Mouse (Mus musculus) embryonic facial prominence, embryonic 15.5 days (tissue): Measurements from ENCODE around the gene Prss47. TPM values are rescaled to one million over a fixed set of nuclear protein-coding genes. Genes with fewer than 3 reads are reported as not detected.

Experiments
- polyA plus RNA-seq: library from polyadenylated mRNA; unstranded; fragments of >200 nt; fragmentation: Nextera tagmentation; extraction: Ambion mirVana; gene quantifications from 2 replicates; pipeline ENCODE4 v1.2.1, GENCODE M21; 2015

Prss47 gene
- polyA plus RNA-seq, 1 experiment from 2014 or later = not detected

Other genes with a start within 250 kb of the Prss47 start
- 0.15 and 0.20 TPM in 2 replicates for gene Cntnap3, start 148.8 kb downstream of the Prss47 start, polyA plus RNA-seq
- gene Spata31, start 135.4 kb downstream of the Prss47 start, polyA plus RNA-seq = not detected in 2 replicates
- gene Spata31d1c, start 19.7 kb downstream of the Prss47 start, polyA plus RNA-seq = not detected in 2 replicates
- 62.2 and 65.5 TPM in 2 replicates for gene Mfsd14b, start 60.2 kb upstream of the Prss47 start, polyA plus RNA-seq
- gene Olfr465-ps1, start 85.3 kb upstream of the Prss47 start, polyA plus RNA-seq = not detected in 2 replicates
- not detected in 2 replicates for gene Olfr466, start 97.5 kb upstream of the Prss47 start, polyA plus RNA-seq
- not detected in 2 replicates for gene Nlrp4f, start 153.2 kb upstream of the Prss47 start, polyA plus RNA-seq
- not detected in 2 replicates for gene Gm10775, start 206.8 kb upstream of the Prss47 start, polyA plus RNA-seq
- 11.8 and 12.7 TPM in 2 replicates for gene Zfp369, start 226.1 kb upstream of the Prss47 start, polyA plus RNA-seq